In the genomic region with DNA sequence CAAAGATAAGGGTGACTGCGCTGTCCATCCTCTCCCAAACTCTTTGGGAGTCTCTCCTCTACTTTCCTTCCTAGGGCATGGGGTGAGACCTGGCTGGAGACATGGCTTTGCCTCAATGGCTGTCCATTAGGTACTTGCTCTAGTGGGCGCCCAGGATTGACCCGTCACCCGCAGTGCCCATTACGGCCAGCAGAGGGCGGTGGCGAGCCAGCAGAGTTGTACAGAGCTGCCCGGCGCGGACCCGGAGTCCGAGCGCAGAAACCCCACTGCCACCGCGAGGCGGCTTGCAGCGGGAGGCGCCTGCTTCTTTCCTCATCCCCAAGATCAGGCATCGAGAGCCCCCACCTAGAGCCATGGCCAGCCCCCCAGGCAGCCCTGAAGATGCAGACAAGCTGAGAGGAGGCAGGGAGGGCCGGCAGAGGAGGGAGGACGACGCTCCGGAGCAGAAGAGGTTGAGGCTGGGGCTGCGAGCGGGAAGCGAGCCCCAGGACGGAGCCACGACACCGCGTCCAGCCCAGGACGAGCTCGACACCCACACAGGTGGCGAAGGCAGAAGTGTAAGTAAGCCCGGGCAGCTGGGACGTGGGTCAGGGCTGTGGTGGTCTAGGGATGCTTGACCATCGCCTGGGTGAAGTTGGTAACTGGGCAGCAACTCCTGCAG, we compare ENCODE assay signal across 8 mouse cellular contexts. TPM values are rescaled to one million over a fixed set of nuclear protein-coding genes. Genes with fewer than 3 reads are reported as not detected.
DNase-seq lines count a peak whose midpoint lies in the region; ATAC-seq lines count a peak whose summit lies in the region.

No protein-coding gene starts in this region.

- H3K4me3 ChIP-seq in intestine, embryonic 14.5 days (ENCODE audit: low read depth, low read length) = peak overlapping the region; percentile 20

- ATAC-seq in intestine, embryonic 14.5 days (replicated peaks; ENCODE audit: low FRiP score, low TSS enrichment, low read depth) = peak; percentile 90
- ATAC-seq in megakaryocyte-erythroid progenitor cell, adult 5-6 weeks (replicated peaks; ENCODE audit: low FRiP score, low TSS enrichment, poor library complexity, severe bottlenecking) = peak; percentile 92

- peak; percentile 87 to 98 for DNase-seq in adrenal gland, adult (ENCODE audit: inconsistent age in 2 of 2, low spot score in 1 of 2)
- peak; percentile 90 for DNase-seq in embryo, embryonic 10.5 days (ENCODE audit: low spot score)
- peak; percentile 67 for DNase-seq in gastrocnemius, postnatal 25 days
- DNase-seq in intestine, embryonic 14.5 days (ENCODE audit: low spot score) = peak; percentile 99
- DNase-seq in left cerebral cortex, postnatal 10 days (ENCODE audit: extremely low spot score in 1 of 2, low spot score in 2 of 2) = peak; percentile 81 to 89
- peak; percentile 86 for DNase-seq in right cerebral cortex, postnatal 14 days
- peak; percentile 92 for DNase-seq in urinary bladder, postnatal 25 days (ENCODE audit: low spot score)

- 0 out of 2 replicates have a peak, but pooled peaks cover 12% of the 10 kb centered on the region for H3K27me3 ChIP-seq in intestine, embryonic 14.5 days (replicated peaks; ENCODE audit: control insufficient read depth, insufficient read depth, low read length)

- no peaks in the 10 kb centered on the region for H3K36me3 ChIP-seq in intestine, embryonic 14.5 days (ENCODE audit: control insufficient read depth, insufficient read depth, low read length)

- no peak overlapping the region for H3K27ac ChIP-seq in intestine, embryonic 14.5 days (ENCODE audit: low read depth)

- intact Hi-C loops in left cerebral cortex, postnatal 10 days (cut with DNase I) = loop anchor here (2.0 to 10.0 kb wide), 3 partner anchors 98 to 228 kb away; no protein-coding TSS in a partner anchor

- H3K4me1 ChIP-seq in intestine, embryonic 14.5 days (replicated peaks; ENCODE audit: control insufficient read depth, insufficient read depth, low read length) = no peaks in the 10 kb centered on the region

- H3K9ac ChIP-seq in intestine, embryonic 14.5 days (ENCODE audit: low read length) = 0 out of 2 replicates have a peak overlapping the region, but pooled peaks have one; percentile 1

- H3K4me2 ChIP-seq in intestine, embryonic 14.5 days (ENCODE audit: low read length) = peak overlapping the region; percentile 52

- H3K9me3 ChIP-seq in intestine, embryonic 14.5 days (ENCODE audit: control insufficient read depth, low read length) = no peaks in the 10 kb centered on the region

- 2% methylated on average over 36 of the region's 36 CpGs for WGBS in intestine, embryonic 14.5 days

RNA-seq across cellular contexts. Expression of a gene that starts 50.9 kb away (rescaled TPM):
- total RNA-seq in gastrocnemius, postnatal 25 days (2021) = 1 to 10 TPM; 7.2 to 8.0 TPM
- polyA plus RNA-seq in intestine, embryonic 14.5 days (2014; fragmentation: Nextera tagmentation; extraction: Ambion mirVana) = 42.1 and 42.8 TPM in 2 replicates
- total RNA-seq in left cerebral cortex, postnatal 10 days (2021) = 1 to 10 TPM; 2.6 to 4.2 TPM
- 21.1 and 23.9 TPM in 2 replicates for total RNA-seq in megakaryocyte-erythroid progenitor cell, adult 5-6 weeks (2014; fragmentation: Nextera tagmentation)
- total RNA-seq in megakaryocyte-erythroid progenitor cell, adult 5-6 weeks (2017) = 16.3 and 32.4 TPM in 2 replicates
